Mouse (Mus musculus) frontal cortex, adult 2 months (tissue): ENCODE results near the gene Ing4. TPM values are rescaled to one million over a fixed set of nuclear protein-coding genes. Genes with fewer than 3 reads are reported as not detected.
A peak's percentile ranks its signal among the peaks of the same experiment; 100 is the strongest.

Experiments
- DNase-seq, 2 experiments: peaks; one replicate each; pipeline ENCODE4 v3.0.0; 2022; ENCODE audit warnings: low spot score in 1 of 2; ENCODE audit errors: extremely low spot score in 1 of 2
- polyA plus RNA-seq: library from polyadenylated mRNA; depleted of rRNA; stranded (reverse); fragments of >200 nt; gene quantifications from 2 replicates; pipeline ENCODE4 v1.2.3, GENCODE M21; 2012; rRNA removed

The Ing4 gene
- polyA plus RNA-seq, 1 experiment: 74.9 TPM

DNA sequence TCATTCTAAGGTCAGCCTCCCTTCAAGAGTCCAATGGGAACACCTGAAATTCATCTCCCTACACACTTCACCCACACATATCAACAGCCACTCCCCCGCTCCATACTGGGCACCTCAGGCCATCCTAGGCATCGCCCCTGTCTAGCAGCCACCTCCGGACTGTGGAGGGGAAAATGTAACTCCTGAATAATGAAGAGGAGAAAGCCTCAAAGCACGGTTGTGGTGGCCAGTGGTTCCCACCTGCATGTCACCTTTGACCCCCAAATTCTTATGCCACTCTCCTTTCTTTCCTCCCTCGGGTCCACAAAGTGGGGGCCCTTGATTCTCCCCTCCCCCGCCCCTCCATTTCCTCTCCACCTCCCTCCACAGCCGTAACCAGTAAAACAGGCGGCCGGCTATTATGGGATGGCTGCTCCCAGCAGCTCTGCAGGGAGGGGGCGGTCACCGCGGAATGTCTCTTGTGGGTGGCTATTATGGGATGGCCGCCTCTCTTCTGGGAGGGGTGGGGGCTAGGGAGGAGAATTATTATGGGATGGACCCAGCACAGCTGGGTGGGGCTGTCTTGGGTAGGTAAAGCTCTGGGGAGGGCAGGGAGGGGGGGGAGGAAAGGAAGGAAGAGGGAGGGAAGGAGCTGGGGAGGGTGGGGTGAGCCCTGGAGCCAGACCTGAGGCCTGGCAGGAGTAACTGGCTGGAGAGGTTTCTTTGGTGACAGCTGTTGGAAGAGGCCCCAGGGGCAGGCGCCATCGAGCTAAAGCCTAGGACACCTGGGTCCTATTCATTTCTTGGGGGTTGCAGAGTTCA, 50.2 kb downstream of the Ing4 start:
- DNase-seq: peak; percentile 82 to 91

- DNase-seq: no peak
Measured at GRCm38 (mm10) chr6:125090341-125091085, 51.0 kb downstream of the Ing4 start.

GRCm38 (mm10) chr6:125092372-125092771, 52.8 kb downstream of the Ing4 start:
- no peak for DNase-seq

DNA sequence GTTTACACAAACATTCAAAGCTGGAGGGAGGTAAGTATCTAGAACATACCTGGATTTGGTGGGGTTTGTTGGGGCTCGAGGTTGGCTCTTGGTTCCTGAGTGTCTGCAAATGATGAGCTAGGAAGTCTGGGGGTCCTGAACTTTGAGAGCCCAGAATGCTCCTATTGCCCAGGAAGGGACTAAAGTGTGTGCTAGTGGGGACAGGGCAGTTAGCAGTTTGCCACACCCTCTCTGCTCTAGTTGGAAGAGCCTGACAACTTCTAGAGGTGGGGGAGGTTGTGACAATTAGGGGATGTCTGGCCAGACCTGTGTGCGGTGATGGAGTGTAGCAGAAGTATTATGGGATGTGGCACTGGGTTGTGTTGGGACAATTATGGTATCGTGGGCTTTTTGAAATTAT, 55.3 kb downstream of the Ing4 start:
- no peak for DNase-seq

DNA sequence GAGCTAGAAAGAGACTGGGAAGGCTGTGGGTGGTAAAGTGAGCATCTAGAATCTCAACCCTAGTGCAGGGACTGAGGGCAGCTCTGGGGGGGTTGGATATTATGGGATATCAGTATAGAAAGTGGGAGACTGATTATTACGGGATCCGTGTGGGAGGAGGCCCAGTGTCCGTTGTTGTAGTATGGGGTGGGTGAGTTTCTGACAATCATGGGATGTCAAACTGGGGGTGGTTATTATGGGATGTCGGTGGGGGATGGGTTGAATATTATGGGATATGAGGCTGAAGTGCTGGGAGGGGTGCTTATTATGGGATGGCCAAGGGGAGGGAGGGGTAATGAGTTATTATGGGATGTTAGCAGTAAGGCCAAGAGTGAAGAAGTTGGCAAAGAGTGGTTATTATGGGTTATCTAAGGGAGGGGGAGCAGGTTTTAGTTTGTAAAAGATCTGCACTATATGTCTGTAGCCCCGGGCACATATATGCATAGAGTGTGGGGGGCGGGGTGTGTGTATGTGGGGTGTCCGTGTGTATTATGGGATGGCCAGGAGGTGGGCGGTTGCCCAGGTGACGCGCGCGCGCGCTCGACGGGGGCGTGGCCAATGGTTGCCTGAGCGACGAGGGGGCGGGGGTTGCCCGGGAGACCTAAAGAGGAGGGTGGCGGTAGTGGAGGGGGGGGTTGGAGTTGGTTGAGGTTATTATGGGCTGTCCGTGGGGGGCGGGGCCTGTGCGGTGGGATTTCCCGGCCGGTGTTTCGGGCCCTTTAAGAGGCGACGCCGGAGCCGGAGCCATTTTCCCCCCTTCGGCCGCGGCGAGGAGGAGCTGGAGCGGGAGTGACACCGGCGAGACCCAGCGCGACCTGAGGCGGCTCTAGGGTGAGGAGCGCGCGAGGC, 56.1 kb downstream of the Ing4 start, which contains the start of gene Chd4:
Gene Chd4 (plus strand): TSS at position 591 of the 888 bp plus-strand sequence.
- DNase-seq: peak; percentile 89 to 96

- no peak for DNase-seq
Measured at GRCm38 (mm10) chr6:125096279-125096596, 56.7 kb downstream of the Ing4 start.

GRCm38 (mm10) chr6:125096597-125097345, 57.2 kb downstream of the Ing4 start:
- no peak for DNase-seq

- DNase-seq: no peak
Measured at GRCm38 (mm10) chr6:125097346-125097689, 57.8 kb downstream of the Ing4 start.

- no peak for DNase-seq
Measured at GRCm38 (mm10) chr6:125097951-125098350, 58.4 kb downstream of the Ing4 start.

DNA sequence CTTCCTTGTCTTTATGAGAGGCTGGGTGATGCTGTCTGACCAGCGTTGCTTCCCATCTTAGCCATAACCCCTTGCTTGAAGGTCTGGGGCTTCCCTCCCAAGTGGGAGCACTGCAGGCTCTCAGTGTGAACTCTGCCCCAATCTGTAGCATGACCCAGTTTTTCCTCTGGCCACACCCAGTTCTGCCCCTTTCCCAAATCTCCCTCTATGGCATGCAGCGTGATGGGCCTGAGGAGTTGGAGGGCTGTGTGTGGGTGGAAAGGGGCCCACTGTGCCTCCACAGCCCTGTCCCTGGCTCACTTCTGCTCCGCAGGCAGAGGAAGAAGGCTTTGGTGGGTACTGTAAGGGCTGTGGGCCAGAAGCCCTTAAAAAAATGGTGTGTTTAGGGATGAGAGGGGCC, 59.0 kb downstream of the Ing4 start:
- DNase-seq: no peak

Other genes starting within 250 kb of the Ing4 start
- gene Spsb2, start 231.1 kb upstream of the Ing4 start, polyA plus RNA-seq: 7.0 and 7.3 TPM in 2 replicates
- 861 and 922 TPM in 2 replicates for gene Tpi1, start 225.5 kb upstream of the Ing4 start, polyA plus RNA-seq
- 133 and 147 TPM in 2 replicates for gene Usp5, start 210.3 kb upstream of the Ing4 start, polyA plus RNA-seq
- gene Cdca3, start 210.2 kb upstream of the Ing4 start, polyA plus RNA-seq: 2.2 and 2.8 TPM in 2 replicates
- gene Gnb3, start 199.5 kb upstream of the Ing4 start, polyA plus RNA-seq: 0.50 and 0.53 TPM in 2 replicates
- 80.2 and 83.2 TPM in 2 replicates for gene P3h3, start 182.0 kb upstream of the Ing4 start, polyA plus RNA-seq
- 190 and 200 TPM in 2 replicates for gene Gpr162, start 175.8 kb upstream of the Ing4 start, polyA plus RNA-seq
- gene Cd4, start 151.5 kb upstream of the Ing4 start, polyA plus RNA-seq: 0.64 and 1.3 TPM in 2 replicates
- gene Lag3, start 128.1 kb upstream of the Ing4 start, polyA plus RNA-seq: 5.9 and 6.0 TPM in 2 replicates
- 1,541 and 1,645 TPM in 2 replicates for gene Ptms, start 119.7 kb upstream of the Ing4 start, polyA plus RNA-seq
- 689 and 754 TPM in 2 replicates for gene Mlf2, start 108.4 kb upstream of the Ing4 start, polyA plus RNA-seq
- 261 and 265 TPM in 2 replicates for gene Cops7a, start 74.2 kb upstream of the Ing4 start, polyA plus RNA-seq
- gene Pianp, start 43.1 kb upstream of the Ing4 start, polyA plus RNA-seq: 181 and 198 TPM in 2 replicates
- 49.5 and 54.7 TPM in 2 replicates for gene Zfp384, start 30.6 kb upstream of the Ing4 start, polyA plus RNA-seq
- 23.0 and 23.9 TPM in 2 replicates for gene Acrbp, start 9.9 kb downstream of the Ing4 start, polyA plus RNA-seq
- gene Lpar5, start 28.2 kb downstream of the Ing4 start, polyA plus RNA-seq: 0.94 and 1.4 TPM in 2 replicates
- 91.3 and 103 TPM in 2 replicates for gene Chd4, start 56.2 kb downstream of the Ing4 start, polyA plus RNA-seq
- gene Nop2, start 92.1 kb downstream of the Ing4 start, polyA plus RNA-seq: 22.0 and 22.3 TPM in 2 replicates
- 86.9 and 94.3 TPM in 2 replicates for gene Iffo1, start 105.5 kb downstream of the Ing4 start, polyA plus RNA-seq
- gene Gapdh, start 126.7 kb downstream of the Ing4 start, polyA plus RNA-seq: 4,623 and 6,295 TPM in 2 replicates
- gene Ncapd2, start 151.9 kb downstream of the Ing4 start, polyA plus RNA-seq: 51.7 and 53.6 TPM in 2 replicates
- 46.7 and 48.7 TPM in 2 replicates for gene Mrpl51, start 152.0 kb downstream of the Ing4 start, polyA plus RNA-seq
- 81.5 and 103 TPM in 2 replicates for gene Vamp1, start 175.8 kb downstream of the Ing4 start, polyA plus RNA-seq
- gene Tapbpl, start 192.1 kb downstream of the Ing4 start, polyA plus RNA-seq: 6.4 and 7.1 TPM in 2 replicates
- gene Cd27, start 197.2 kb downstream of the Ing4 start, polyA plus RNA-seq: 0.14 TPM in 1 of 2 replicates, not detected in the other
- gene Tuba3a, start 246.3 kb downstream of the Ing4 start, polyA plus RNA-seq: not detected in 2 replicates